Mouse (Mus musculus) G1E (cell line): ENCODE measurements at regions not wholly inside any gene's neighbourhood (a gene's known extent, or its start where the extent isn't known, plus 50 kb on each side); places are given as distances from the start of the nearest gene placed in this dataset.
A peak's percentile ranks its signal among the peaks of the same experiment; 100 is the strongest.

ENCODE experiments used
- ATAC-seq: 2 replicates; pipeline ENCODE4 v1.8.0; 2016; ENCODE audit warnings: mild to moderate bottlenecking; ENCODE audit not compliant: insufficient number of reproducible peaks, poor library complexity, low FRiP score, severe bottlenecking; ENCODE audit errors: extremely low read depth
- DNase-seq: peaks from one replicate; pipeline ENCODE4 v3.0.0; 2012; ENCODE audit warnings: low spot score
- H3K27me3 ChIP-seq: 2 replicates; pipeline ENCODE4 v1.6.1; 2012; ENCODE audit warnings: mild to moderate bottlenecking, low read length, inconsistent platforms; ENCODE audit not compliant: insufficient read depth
- H3K36me3 ChIP-seq: replicated peaks from 2 replicates; pipeline ENCODE3; 2012; ENCODE audit warnings: mild to moderate bottlenecking, inconsistent platforms
- H3K4me1 ChIP-seq: 2 replicates; pipeline ENCODE4 v1.6.1; 2012; ENCODE audit warnings: low read depth, low read length, inconsistent platforms, mixed read lengths; ENCODE audit not compliant: insufficient read depth
- H3K4me3 ChIP-seq: 2 replicates; pipeline ENCODE4 v1.5.1; 2012; ENCODE audit warnings: low read depth, mild to moderate bottlenecking, inconsistent platforms, low read length, moderate library complexity, mixed read lengths
- H3K9me3 ChIP-seq: replicated peaks from 2 replicates; pipeline ENCODE4 v1.6.1; 2012; ENCODE audit warnings: inconsistent platforms
- CTCF ChIP-seq: IDR thresholded peaks from 2 replicates; pipeline ENCODE4 v1.5.1; 2012; ENCODE audit warnings: low read depth, low read length, inconsistent platforms, mixed read lengths
- GATA1 ChIP-seq: IDR thresholded peaks from 2 replicates; pipeline ENCODE4 v1.6.1; 2012; ENCODE audit warnings: borderline replicate concordance, low read length, inconsistent platforms, mixed read lengths
- GATA2 ChIP-seq: IDR thresholded peaks from 2 replicates; pipeline ENCODE4 v1.6.1; 2012; ENCODE audit warnings: low read depth, low read length, inconsistent platforms, borderline replicate concordance
- POLR2AphosphoS5 ChIP-seq: IDR thresholded peaks from 2 replicates; pipeline ENCODE4 v1.6.1; 2012; ENCODE audit warnings: low read depth, low read length, inconsistent platforms; ENCODE audit not compliant: insufficient replicate concordance
- TAL1 ChIP-seq: conservative IDR thresholded peaks from 2 replicates; pipeline ENCODE4 v1.6.1; 2012; ENCODE audit warnings: low read depth, low read length, inconsistent platforms, mixed read lengths

DNA sequence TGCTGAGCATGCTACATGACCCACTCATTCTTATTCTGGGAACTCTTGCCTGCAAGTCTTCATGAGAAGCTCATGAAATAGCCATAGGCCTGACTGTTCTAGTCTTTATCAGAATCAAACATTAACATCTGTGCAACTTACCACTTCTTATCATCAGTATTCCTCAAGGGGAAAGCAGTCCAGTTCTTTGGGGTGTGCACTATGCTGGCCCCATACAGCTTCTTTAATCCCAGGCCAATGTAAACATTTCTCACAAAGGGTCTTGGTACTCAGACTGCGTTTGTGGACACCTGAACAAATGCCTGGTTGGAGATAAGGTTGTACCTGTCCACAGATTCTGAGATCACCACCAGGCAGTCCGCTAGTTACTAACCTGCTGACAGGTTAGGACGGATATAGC lies 51.3 kb downstream of the 3110018I06Rik start:
- Histone ChIP-seq H3K4me3 (no peak overlapping the region), H3K27me3 (no peaks in the 10 kb centered on the region), H3K4me1 (no peaks in the 10 kb centered on the region), H3K36me3 (no peaks in the 10 kb centered on the region), H3K9me3 (peaks cover 70% of the 10 kb centered on the region)
- DNase-seq: no peak
- no peak for ATAC-seq
- TF ChIP-seq TAL1 (no peak), GATA2 (no peak), POLR2AphosphoS5 (no peak), CTCF (no peak), GATA1 (no peak)

DNA sequence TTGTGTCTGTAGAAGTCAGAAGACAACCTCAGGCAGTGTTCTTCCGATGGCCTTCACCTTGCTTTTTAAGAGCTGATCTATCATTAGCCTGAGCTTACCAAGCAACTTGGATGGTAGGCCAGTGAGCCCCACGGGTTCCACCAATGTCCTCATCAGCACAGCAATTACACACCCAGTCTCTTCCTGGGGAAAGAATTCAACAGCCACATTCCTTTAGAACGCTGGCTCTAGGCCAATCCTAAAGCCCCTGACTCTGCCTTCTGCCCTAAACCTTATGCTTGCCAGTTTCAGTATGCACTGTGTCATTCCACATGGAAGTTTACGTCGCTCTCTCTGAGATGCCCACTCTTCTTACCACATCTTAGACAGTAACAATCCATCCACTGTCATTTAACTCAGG lies 52.8 kb downstream of the 3110018I06Rik start:
- Histone ChIP-seq H3K4me1 (no peaks in the 10 kb centered on the region), H3K4me3 (no peak overlapping the region), H3K36me3 (no peaks in the 10 kb centered on the region), H3K9me3 (peaks cover 65% of the 10 kb centered on the region), H3K27me3 (no peaks in the 10 kb centered on the region)
- no peak for DNase-seq
- no peak for ATAC-seq
- TF ChIP-seq CTCF (no peak), TAL1 (no peak), POLR2AphosphoS5 (no peak), GATA2 (no peak), GATA1 (no peak)

DNA sequence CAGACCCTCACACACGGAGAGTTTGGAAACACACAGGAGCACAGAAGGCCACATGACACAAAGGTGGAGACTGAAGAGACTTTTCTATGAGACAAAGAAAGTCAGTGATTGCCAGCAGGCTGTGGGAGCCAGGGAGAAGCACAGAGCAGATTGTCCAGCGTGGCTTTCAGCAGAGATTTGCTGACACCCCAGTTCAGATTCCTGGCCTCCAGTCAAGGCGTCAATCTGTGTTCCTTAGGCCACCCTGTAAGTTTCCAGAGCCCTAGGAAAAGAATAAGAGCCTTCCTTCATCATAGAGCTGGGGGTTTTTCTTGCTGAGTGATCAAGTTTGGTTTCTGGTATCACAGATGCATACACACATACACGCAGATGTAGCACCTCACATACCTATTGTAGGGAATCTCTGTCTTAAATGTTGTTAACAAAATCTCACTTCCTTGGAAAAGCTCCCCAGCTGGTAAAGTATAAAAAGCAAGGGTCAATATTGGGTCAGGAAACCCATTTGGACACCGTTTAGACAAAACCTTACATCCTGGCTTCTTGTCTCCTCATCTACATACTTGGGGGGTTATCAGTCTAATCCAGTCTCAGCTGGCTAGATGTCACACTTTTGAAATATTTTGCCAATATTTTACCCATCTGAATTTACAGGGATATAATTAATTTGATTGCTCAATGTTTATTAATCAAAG lies 58.9 kb downstream of the 3110018I06Rik start:
- ATAC-seq (no peak), DNase-seq (no peak)
- no peaks in the 10 kb centered on the region for H3K4me1 ChIP-seq
- no peaks in the 10 kb centered on the region for H3K36me3 ChIP-seq
- no peak overlapping the region for H3K4me3 ChIP-seq
- no peaks in the 10 kb centered on the region for H3K27me3 ChIP-seq
- peaks cover 73% of the 10 kb centered on the region for H3K9me3 ChIP-seq
- TF ChIP-seq GATA2 (no peak), POLR2AphosphoS5 (no peak), CTCF (no peak), TAL1 (no peak), GATA1 (no peak)

DNA sequence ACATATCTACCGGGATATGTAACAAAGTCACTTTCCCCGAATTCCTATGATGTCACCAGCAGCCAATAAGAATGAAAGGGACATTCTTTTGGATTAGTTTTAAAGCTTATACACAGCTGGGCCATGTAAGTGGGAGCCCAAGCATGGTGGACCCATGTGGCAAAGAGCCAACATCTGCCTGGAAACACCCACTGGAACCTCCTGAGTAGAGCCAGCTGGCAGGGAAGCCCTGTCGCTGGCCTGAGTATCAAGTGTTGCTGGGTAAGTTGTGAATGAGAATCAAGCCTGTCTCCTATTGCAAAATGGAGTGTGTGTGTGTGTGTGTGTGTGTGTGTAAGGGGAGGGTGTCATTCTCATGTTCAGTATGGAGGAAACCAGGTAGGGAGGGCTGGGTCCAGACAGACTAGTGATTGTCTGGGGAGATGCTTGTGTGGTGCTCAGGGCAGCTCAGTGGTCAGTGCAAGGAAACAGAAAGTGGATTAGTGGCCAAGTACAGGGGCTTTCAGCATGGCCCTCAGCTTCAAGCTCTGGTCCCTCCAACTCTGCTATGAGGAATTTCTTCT lies 59.5 kb downstream of the 3110018I06Rik start:
- Histone ChIP-seq H3K4me1 (no peaks in the 10 kb centered on the region), H3K9me3 (peaks cover 75% of the 10 kb centered on the region), H3K36me3 (no peaks in the 10 kb centered on the region), H3K27me3 (no peaks in the 10 kb centered on the region), H3K4me3 (no peak overlapping the region)
- no peak for ATAC-seq
- DNase-seq: no peak
- TF ChIP-seq GATA1 (no peak), GATA2 (no peak), TAL1 (no peak), CTCF (no peak), POLR2AphosphoS5 (no peak)

DNA sequence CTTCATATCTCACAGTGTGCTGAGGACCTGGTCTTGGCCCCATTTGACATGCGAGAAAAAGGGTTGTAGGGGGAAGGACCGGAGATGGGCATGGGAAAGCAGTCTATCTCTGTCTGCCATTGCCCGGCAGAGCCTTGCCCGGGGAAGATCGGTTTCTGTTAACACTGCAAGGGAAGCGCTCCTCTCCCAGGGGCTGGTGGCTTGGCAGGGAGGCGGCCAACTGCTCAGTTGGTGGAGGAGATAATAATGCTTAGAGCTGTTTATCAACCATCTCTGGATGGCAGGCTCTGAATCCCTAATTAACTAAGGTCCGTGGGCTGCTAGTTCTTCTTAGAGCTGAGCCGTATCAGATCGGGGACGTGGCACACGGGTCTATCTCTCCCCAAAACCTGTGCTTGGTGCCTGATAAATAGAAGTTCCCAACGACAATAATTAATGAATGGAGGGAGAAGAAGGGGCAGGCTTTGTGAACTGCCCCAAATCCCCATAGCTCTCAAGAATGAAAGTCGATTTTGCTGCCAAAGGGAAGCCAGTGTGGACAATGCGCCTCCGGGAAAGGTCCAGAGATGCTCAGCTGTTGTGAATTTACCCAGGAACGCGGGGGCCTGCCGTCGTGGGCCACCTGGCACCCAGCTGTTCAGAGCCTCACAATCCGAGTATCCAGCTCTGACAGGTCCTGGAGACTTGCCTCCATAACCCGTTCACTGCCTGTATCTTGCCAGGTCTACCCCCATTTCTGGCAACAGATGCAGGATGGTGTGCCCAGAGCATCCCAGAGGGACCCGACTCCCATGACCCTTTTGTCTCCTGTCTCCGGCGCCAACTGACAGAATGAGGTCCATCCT lies 61.2 kb downstream of the 3110018I06Rik start:
- ATAC-seq: no peak
- H3K9me3 ChIP-seq: peaks cover 82% of the 10 kb centered on the region

DNA sequence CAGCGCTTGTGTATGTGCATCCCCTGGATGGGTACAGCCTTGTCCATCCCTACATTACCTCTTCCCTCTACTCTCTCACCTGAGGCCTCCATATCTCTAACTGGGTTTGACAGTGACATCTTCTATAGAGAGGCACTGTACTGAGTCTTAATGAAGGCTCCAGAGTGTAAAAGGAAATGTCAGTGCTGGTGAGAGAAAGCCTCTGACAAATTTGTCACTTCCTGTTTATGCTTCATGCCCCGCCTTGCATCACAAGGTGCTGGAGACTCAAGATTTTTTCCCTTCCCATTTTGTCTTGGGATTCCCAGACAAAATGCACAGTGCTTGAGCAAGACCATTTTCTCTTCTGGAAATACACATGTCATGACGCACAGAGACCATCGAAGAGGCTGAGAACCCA lies 70.8 kb downstream of the 3110018I06Rik start:
- Histone ChIP-seq H3K27me3 (no peaks in the 10 kb centered on the region), H3K9me3 (peaks cover 75% of the 10 kb centered on the region), H3K4me1 (no peaks in the 10 kb centered on the region), H3K4me3 (no peak overlapping the region), H3K36me3 (no peaks in the 10 kb centered on the region)
- TF ChIP-seq GATA2: no peak
- TF ChIP-seq POLR2AphosphoS5: no peak
- ATAC-seq (no peak), DNase-seq (no peak)

More for the DNA sequence above, 61.2 kb downstream of the 3110018I06Rik start:
- TF ChIP-seq GATA2 (no peak), POLR2AphosphoS5 (no peak; the same call in 1 of the 2 replicates), TAL1 (no peak), CTCF (no peak), GATA1 (no peak)
- no peak for DNase-seq
- Histone ChIP-seq H3K27me3 (no peaks in the 10 kb centered on the region), H3K4me1 (no peaks in the 10 kb centered on the region), H3K36me3 (no peaks in the 10 kb centered on the region), H3K4me3 (0 out of 2 replicates have a peak overlapping the region, but pooled peaks have one; percentile 13)
